ENCODE assay signal across 12 mouse cellular contexts in genomic region chr5:124059677-124060076, GRCm38 (mm10). TPM values are rescaled to one million over a fixed set of nuclear protein-coding genes. Genes with fewer than 3 reads are reported as not detected.
DNase-seq lines count a peak whose midpoint lies in the region; ATAC-seq and TF ChIP-seq lines count a peak whose summit lies in the region.
"Had no signal": no experiment of that assay in that cellular context is flagged by ENCODE, and none has a peak within 500 bp of the region (broad histone marks: within the 10 kb centered on the region; RNA-seq: fewer than 3 reads in every experiment).

No protein-coding gene starts in this region.

- H3K27ac ChIP-seq in left cerebral cortex, adult 2 months, result peak overlapping the region; percentile 47; the same call in 1 of the 2 replicates

- ATAC-seq in granulocyte monocyte progenitor cell, adult 5-6 weeks (replicated peaks; ENCODE audit: poor library complexity, severe bottlenecking), result peak; percentile 94
- peak; percentile 90 for ATAC-seq in monocyte, adult 5-6 weeks (replicated peaks; ENCODE audit: insufficient number of reproducible peaks, low FRiP score, low TSS enrichment, poor library complexity, severe bottlenecking)
- no peak for ATAC-seq in CD4-positive, CD25-positive, alpha-beta regulatory T cell, adult 4 months

- intact Hi-C loops in left cerebral cortex, adult 2 months (cut with DNase I), result no loop called here
- intact Hi-C loops in left cerebral cortex, postnatal 36 days (cut with DNase I), result no loop called here
- intact Hi-C loops in heart, postnatal 14 days (cut with DNase I), result no loop called here
- intact Hi-C loops in gastrocnemius, postnatal 14 days (cut with DNase I; ENCODE audit: low total_unique reads), result no loop called here

- no peak for DNase-seq in left cerebral cortex, adult 2 months (ENCODE audit: extremely low spot score in 1 of 2, low spot score in 2 of 2)
- no peak for DNase-seq in left cerebral cortex, postnatal 36 days (ENCODE audit: low spot score in 2 of 2)
- peak; percentile 40 for DNase-seq in heart, postnatal 14 days
- no peak for DNase-seq in gastrocnemius, postnatal 14 days
- DNase-seq: adrenal gland, adult 2 months; cerebellum, postnatal 14 days; layer of hippocampus, adult 9-11 months; thymus, postnatal 4 days had no signal

- TF ChIP-seq CTCF in left cerebral cortex, adult 2 months (IDR thresholded peaks at IDR 0.05), result no peak

- no peak overlapping the region for H3K4me3 ChIP-seq in left cerebral cortex, adult 2 months
- H3K4me3 ChIP-seq: erythroblast, embryonic 14.5 days had no signal

RNA-seq across cellular contexts. Expression of gene Vps37b, which starts 27.6 kb away (rescaled TPM):
- 10 to 100 TPM; 46.1 to 47.3 TPM for total RNA-seq in left cerebral cortex, adult 2 months (2021)
- 10 to 100 TPM; 45.8 to 51.0 TPM for total RNA-seq in left cerebral cortex, postnatal 36 days (2021)
- 7.6 and 11.1 TPM in 2 replicates for total RNA-seq in granulocyte monocyte progenitor cell, adult 5-6 weeks (2014; fragmentation: Nextera tagmentation)
- 9.5 and 11.6 TPM in 2 replicates for total RNA-seq in granulocyte monocyte progenitor cell, adult 5-6 weeks (2017)
- 10 to 100 TPM; 22.2 to 22.7 TPM for total RNA-seq in heart, postnatal 14 days (2021)
- total RNA-seq in monocyte, adult 5-6 weeks (2017), result 118 to 126 TPM (median 121 TPM) in 3 replicates
- total RNA-seq in gastrocnemius, postnatal 14 days (2021), result 1 to 10 TPM; 6.3 to 7.8 TPM
- polyA plus RNA-seq in CD4-positive, CD25-positive, alpha-beta regulatory T cell, adult 4 months (2017; shearing (Covaris generic)), result 10 to 100 TPM; 17.8 to 22.1 TPM

RNA-seq across cellular contexts. Expression of gene Abcb9, which starts 35.9 kb away (rescaled TPM):
- total RNA-seq in left cerebral cortex, adult 2 months (2021), result 10 to 100 TPM; 55.0 to 57.3 TPM
- total RNA-seq in left cerebral cortex, postnatal 36 days (2021), result 10 to 100 TPM; 55.9 to 57.5 TPM
- 0.71 and 0.96 TPM in 2 replicates for total RNA-seq in granulocyte monocyte progenitor cell, adult 5-6 weeks (2014; fragmentation: Nextera tagmentation)
- total RNA-seq in granulocyte monocyte progenitor cell, adult 5-6 weeks (2017), result 0.73 and 2.7 TPM in 2 replicates
- 1 to 10 TPM; 7.8 to 9.9 TPM for total RNA-seq in heart, postnatal 14 days (2021)
- 1.6 to 4.0 TPM (median 2.5 TPM) in 3 replicates for total RNA-seq in monocyte, adult 5-6 weeks (2017)
- 1 to 10 TPM; 5.7 TPM for total RNA-seq in gastrocnemius, postnatal 14 days (2021)
- 10 to 100 TPM; 16.1 to 16.6 TPM for polyA plus RNA-seq in CD4-positive, CD25-positive, alpha-beta regulatory T cell, adult 4 months (2017; shearing (Covaris generic))

RNA-seq across cellular contexts. Expression of gene Ogfod2, which starts 52.4 kb away (rescaled TPM):
- 10 to 100 TPM; 35.4 to 39.1 TPM for total RNA-seq in left cerebral cortex, adult 2 months (2021)
- total RNA-seq in left cerebral cortex, postnatal 36 days (2021), result 10 to 100 TPM; 37.3 to 37.8 TPM
- total RNA-seq in granulocyte monocyte progenitor cell, adult 5-6 weeks (2014; fragmentation: Nextera tagmentation), result 8.9 and 12.1 TPM in 2 replicates
- total RNA-seq in granulocyte monocyte progenitor cell, adult 5-6 weeks (2017), result 14.9 and 18.6 TPM in 2 replicates
- total RNA-seq in heart, postnatal 14 days (2021), result 10 to 100 TPM; 13.0 to 13.3 TPM
- total RNA-seq in monocyte, adult 5-6 weeks (2017), result 10.7 to 21.5 TPM (median 14.4 TPM) in 3 replicates
- total RNA-seq in gastrocnemius, postnatal 14 days (2021), result 1 to 10 TPM; 6.8 to 8.8 TPM
- polyA plus RNA-seq in CD4-positive, CD25-positive, alpha-beta regulatory T cell, adult 4 months (2017; shearing (Covaris generic)), result 10 to 100 TPM; 25.6 to 51.6 TPM

RNA-seq across cellular contexts. Expression of gene Arl6ip4, which starts 56.2 kb away (rescaled TPM):
- 10 to 100 TPM; 46.7 to 52.1 TPM for total RNA-seq in left cerebral cortex, adult 2 months (2021)
- total RNA-seq in left cerebral cortex, postnatal 36 days (2021), result 10 to 100 TPM; 50.3 to 62.4 TPM
- 65.3 and 89.4 TPM in 2 replicates for total RNA-seq in granulocyte monocyte progenitor cell, adult 5-6 weeks (2014; fragmentation: Nextera tagmentation)
- total RNA-seq in granulocyte monocyte progenitor cell, adult 5-6 weeks (2017), result 89.7 and 99.8 TPM in 2 replicates
- total RNA-seq in heart, postnatal 14 days (2021), result 10 to 100 TPM; 42.1 to 49.0 TPM
- total RNA-seq in monocyte, adult 5-6 weeks (2017), result 53.4 to 79.6 TPM (median 61.8 TPM) in 3 replicates
- total RNA-seq in gastrocnemius, postnatal 14 days (2021), result 10 to 100 TPM; 42.8 to 46.5 TPM
- 10 to 100 TPM; 48.7 to 61.0 TPM for polyA plus RNA-seq in CD4-positive, CD25-positive, alpha-beta regulatory T cell, adult 4 months (2017; shearing (Covaris generic))

Comparison
In these comparisons a context has a peak if more than half of its experiments do, and no peak if none do; other contexts are left out.
1. DNase-seq: peak in heart, postnatal 14 days (2 of 2); none in left cerebral cortex, adult 2 months (0 of 2), left cerebral cortex, postnatal 36 days (0 of 2) and gastrocnemius, postnatal 14 days (single experiment).
2. RNA of gene Abcb9, which starts 35.9 kb away (total RNA-seq): 55.9 to 57.5 TPM in left cerebral cortex, postnatal 36 days and 55.0 to 57.3 TPM in left cerebral cortex, adult 2 months; 7.8 to 9.9 TPM in heart, postnatal 14 days, 5.7 TPM in gastrocnemius, postnatal 14 days, 0.71 to 2.7 TPM in granulocyte monocyte progenitor cell, adult 5-6 weeks and 1.6 to 4.0 TPM in monocyte, adult 5-6 weeks; every median in the first group is over 4 times any median in the second.